21 mouse cellular contexts compared by ENCODE assay signal in the genomic region with DNA sequence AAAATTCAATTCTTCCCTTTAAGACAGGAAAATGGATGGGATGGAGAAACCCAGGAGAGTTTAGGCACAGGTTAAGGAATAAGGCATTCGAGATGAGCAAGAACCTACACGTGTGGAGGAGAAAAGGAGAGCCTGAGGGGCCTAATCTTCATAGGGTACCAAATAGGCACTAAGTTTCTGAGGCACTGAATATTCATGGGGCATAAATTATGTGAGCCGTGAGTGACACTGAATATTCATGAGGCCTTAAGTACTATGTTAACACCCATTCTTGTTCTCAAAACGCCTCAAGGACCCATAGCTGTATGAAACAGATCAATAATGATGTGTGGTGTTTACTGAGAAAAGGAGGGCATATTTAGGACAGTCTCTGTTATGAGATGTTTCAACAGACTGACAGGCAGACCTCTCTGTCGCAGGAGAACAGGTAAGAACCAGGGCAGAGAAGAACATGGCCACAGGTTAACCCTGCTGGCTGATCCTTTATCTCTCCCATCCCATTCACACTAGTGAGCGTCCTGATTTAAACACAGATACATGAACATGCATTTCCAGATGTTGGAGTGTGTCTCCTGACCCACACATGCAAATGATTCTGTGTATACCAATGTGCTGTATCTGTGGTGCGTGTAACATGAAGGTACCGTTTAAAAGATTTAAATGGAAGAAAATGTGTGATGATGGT. TPM values are rescaled to one million over a fixed set of nuclear protein-coding genes. Genes with fewer than 3 reads are reported as not detected.
DNase-seq lines count a peak whose midpoint lies in the region; ATAC-seq and TF ChIP-seq lines count a peak whose summit lies in the region.
"Had no signal": no experiment of that assay in that cellular context is flagged by ENCODE, and none has a peak within 500 bp of the region (broad histone marks: within the 10 kb centered on the region; RNA-seq: fewer than 3 reads in every experiment).

No protein-coding gene starts in this region.

- H3K9me3 ChIP-seq in hindbrain, embryonic 11.5 days (ENCODE audit: control insufficient read depth, low read length), result no peaks in the 10 kb centered on the region
- H3K9me3 ChIP-seq in hindbrain, postnatal 0 days (ENCODE audit: low read length), result no peaks in the 10 kb centered on the region
- H3K9me3 ChIP-seq in midbrain, embryonic 14.5 days (ENCODE audit: control insufficient read depth, low read length), result no peaks in the 10 kb centered on the region
- H3K9me3 ChIP-seq: embryonic facial prominence, embryonic 10.5 days; heart, embryonic 12.5 days; limb, embryonic 15.5 days; liver, embryonic 15.5 days had no signal

- no peaks in the 10 kb centered on the region for H3K4me1 ChIP-seq in hindbrain, embryonic 11.5 days (replicated peaks; ENCODE audit: control insufficient read depth, insufficient read depth, low read length)
- H3K4me1 ChIP-seq in hindbrain, postnatal 0 days (ENCODE audit: insufficient read depth, low read length), result no peaks in the 10 kb centered on the region
- peaks cover 3% of the 10 kb centered on the region; the same call in 1 of the 2 replicates for H3K4me1 ChIP-seq in midbrain, embryonic 14.5 days (ENCODE audit: control insufficient read depth, insufficient read depth, low read length)
- H3K4me1 ChIP-seq: limb, embryonic 15.5 days; liver, embryonic 15.5 days had no signal

- no peak overlapping the region for H3K4me2 ChIP-seq in hindbrain, embryonic 11.5 days (replicated peaks; ENCODE audit: low read depth, low read length)
- H3K4me2 ChIP-seq in hindbrain, postnatal 0 days (ENCODE audit: low read depth, low read length), result no peak overlapping the region
- H3K4me2 ChIP-seq in midbrain, embryonic 14.5 days (ENCODE audit: low read length), result no peak overlapping the region
- H3K4me2 ChIP-seq: heart, embryonic 12.5 days; limb, embryonic 15.5 days; liver, embryonic 15.5 days had no signal

- no peak overlapping the region for H3K27ac ChIP-seq in hindbrain, embryonic 11.5 days (ENCODE audit: low read depth, low read length)
- H3K27ac ChIP-seq in hindbrain, postnatal 0 days, result no peak overlapping the region
- H3K27ac ChIP-seq in midbrain, embryonic 14.5 days (replicated peaks; ENCODE audit: low read depth, low read length), result peak overlapping the region; percentile 41; the same call in 1 of the 2 replicates
- H3K27ac ChIP-seq: embryonic facial prominence, embryonic 10.5 days; gastrocnemius, adult 2 months; limb, embryonic 15.5 days; liver, embryonic 15.5 days; stomach, postnatal 0 days had no signal

- no peak overlapping the region for H3K4me3 ChIP-seq in hindbrain, embryonic 11.5 days (ENCODE audit: low read depth, low read length)
- H3K4me3 ChIP-seq in hindbrain, postnatal 0 days (ENCODE audit: low read length), result no peak overlapping the region
- no peak overlapping the region for H3K4me3 ChIP-seq in midbrain, embryonic 14.5 days (replicated peaks; ENCODE audit: low read depth, low read length)
- H3K4me3 ChIP-seq: embryonic facial prominence, embryonic 10.5 days; gastrocnemius, adult 2 months; heart, embryonic 12.5 days; limb, embryonic 15.5 days; liver, embryonic 15.5 days had no signal

- 63% methylated on average over 8 of the region's 8 CpGs for WGBS in hindbrain, embryonic 11.5 days
- 51% methylated on average over 8 of the region's 8 CpGs for WGBS in hindbrain, postnatal 0 days
- 48% methylated on average over 8 of the region's 8 CpGs for WGBS in midbrain, embryonic 14.5 days

- ATAC-seq in hindbrain, embryonic 11.5 days (ENCODE audit: low FRiP score), result peak; percentile 73; the same call in 1 of the 2 replicates
- no peak for ATAC-seq in hindbrain, postnatal 0 days
- ATAC-seq in midbrain, embryonic 14.5 days (ENCODE audit: low FRiP score, low TSS enrichment), result peak; percentile 80
- ATAC-seq: activated CD4-positive, CD25-positive, alpha-beta regulatory T cell, adult 4 months had no signal

- H3K36me3 ChIP-seq in hindbrain, embryonic 11.5 days (ENCODE audit: control insufficient read depth, insufficient read depth, low read length), result no peaks in the 10 kb centered on the region
- no peaks in the 10 kb centered on the region for H3K36me3 ChIP-seq in hindbrain, postnatal 0 days (ENCODE audit: insufficient read depth, low read length)
- H3K36me3 ChIP-seq in midbrain, embryonic 14.5 days (ENCODE audit: control insufficient read depth, insufficient read depth, low read length), result no peaks in the 10 kb centered on the region
- H3K36me3 ChIP-seq: embryonic facial prominence, embryonic 10.5 days; G1E; heart, embryonic 12.5 days; limb, embryonic 15.5 days; liver, embryonic 15.5 days had no signal

- H3K9ac ChIP-seq in hindbrain, embryonic 11.5 days (ENCODE audit: low read depth, low read length), result no peak overlapping the region
- H3K9ac ChIP-seq in hindbrain, postnatal 0 days (replicated peaks; ENCODE audit: low read length), result no peak overlapping the region
- no peak overlapping the region for H3K9ac ChIP-seq in midbrain, embryonic 14.5 days (replicated peaks; ENCODE audit: low read length)
- H3K9ac ChIP-seq: heart, embryonic 12.5 days; limb, embryonic 15.5 days; liver, embryonic 15.5 days had no signal

- TF ChIP-seq CTCF in hindbrain, postnatal 0 days (IDR thresholded peaks at IDR 0.05; ENCODE audit: low read depth), result no peak

- H3K27me3 ChIP-seq in hindbrain, embryonic 11.5 days (ENCODE audit: control insufficient read depth, insufficient read depth, low read length), result no peaks in the 10 kb centered on the region
- no peaks in the 10 kb centered on the region for H3K27me3 ChIP-seq in hindbrain, postnatal 0 days (ENCODE audit: insufficient read depth, low read length)
- H3K27me3 ChIP-seq in midbrain, embryonic 14.5 days (ENCODE audit: control insufficient read depth, insufficient read depth, low read length), result no peaks in the 10 kb centered on the region
- H3K27me3 ChIP-seq: heart, embryonic 12.5 days; limb, embryonic 15.5 days; liver, embryonic 15.5 days had no signal

- DNase-seq in hindbrain, embryonic 11.5 days (ENCODE audit: low spot score), result peak; percentile 17
- DNase-seq in hindbrain, postnatal 0 days (ENCODE audit: low spot score), result no peak
- DNase-seq in testis, postnatal 10 days (ENCODE audit: low spot score), result peak; percentile 14
- no peak for DNase-seq in testis, postnatal 14 days (ENCODE audit: low spot score)
- peak; percentile 65 for DNase-seq in midbrain, embryonic 14.5 days
- DNase-seq in lung, postnatal 10 days, result no peak
- no peak for DNase-seq in embryo, embryonic 10 days (ENCODE audit: low spot score)
- DNase-seq: adrenal gland, postnatal 10 days; cerebellum, adult 18-20 months; cerebellum, postnatal 36 days; gastrocnemius, adult 2 months; heart, postnatal 14 days; kidney, adult 8-10 months; thymus, postnatal 36 days had no signal

RNA-seq across cellular contexts. Expression of gene Bicc1, which starts 58.5 kb away (rescaled TPM):
- polyA plus RNA-seq in hindbrain, embryonic 11.5 days (2014; fragmentation: Nextera tagmentation; extraction: Ambion mirVana), result 8.4 and 9.4 TPM in 2 replicates
- total RNA-seq in hindbrain, postnatal 0 days (2014; rRNA removed), result 2.9 and 5.1 TPM in 2 replicates
- 5.2 and 6.5 TPM in 2 replicates for polyA plus RNA-seq in hindbrain, postnatal 0 days (2015; fragmentation: Nextera tagmentation; extraction: Ambion mirVana)
- 1.7 and 6.2 TPM in 2 replicates for polyA plus RNA-seq in midbrain, embryonic 14.5 days (2014; fragmentation: Nextera tagmentation; extraction: Ambion mirVana)
- polyA plus RNA-seq: G1E had no signal

Comparison
In these comparisons a context has a peak if more than half of its experiments do, and no peak if none do; other contexts are left out.
1. DNase-seq: peak in hindbrain, embryonic 11.5 days (single experiment), testis, postnatal 10 days (single experiment) and midbrain, embryonic 14.5 days (single experiment); none in hindbrain, postnatal 0 days (single experiment), testis, postnatal 14 days (single experiment), lung, postnatal 10 days (single experiment) and embryo, embryonic 10 days (single experiment).